Mouse (Mus musculus): Measurements from ENCODE around the gene Frat2. TPM values are rescaled to one million over a fixed set of nuclear protein-coding genes. Genes with fewer than 3 reads are reported as not detected.

The Frat2 gene
- polyA plus RNA-seq, 1 experiment from 2014 or later, result 3.3 TPM

GRCm38 (mm10) chr19:41832501-41833201, 15.3 kb downstream of the Frat2 start:
- no peak for ATAC-seq
- H3K36me3 ChIP-seq (replicated peaks; ENCODE audit: insufficient read depth, low read length), result no peaks in the 10 kb centered on the region
- H3K27ac ChIP-seq (ENCODE audit: low read depth), result no peak overlapping the region
- no peak for DNase-seq
- 66% methylated on average over 13 of the region's 13 CpGs for WGBS (ENCODE audit: insufficient replicate concordance)
- H3K27me3 ChIP-seq (ENCODE audit: insufficient read depth, low read length), result no peaks in the 10 kb centered on the region
- H3K9ac ChIP-seq (replicated peaks), result peak overlapping the region; percentile 61
- peak overlapping the region; percentile 99 for H3K4me2 ChIP-seq (ENCODE audit: low read depth, low read length)
- H3K9me3 ChIP-seq (ENCODE audit: low read length), result no peaks in the 10 kb centered on the region
- H3K4me3 ChIP-seq (ENCODE audit: low read depth, low read length), result peak overlapping the region; percentile 79
- TF ChIP-seq EP300 (IDR thresholded peaks at IDR 0.05; ENCODE audit: low read depth), result peak; percentile 59; the same call in 1 of the 2 replicates
- no peak for TF ChIP-seq CTCF (IDR thresholded peaks at IDR 0.05; ENCODE audit: low read depth)
- peaks cover 48% of the 10 kb centered on the region for H3K4me1 ChIP-seq (ENCODE audit: insufficient read depth)

- ATAC-seq (no peak), DNase-seq (peak; percentile 35)
- H3K27ac ChIP-seq (ENCODE audit: low read depth), result 0 out of 2 replicates have a peak overlapping the region, but pooled peaks have one; percentile 2
- no peaks in the 10 kb centered on the region for H3K9me3 ChIP-seq (ENCODE audit: low read length)
- peak overlapping the region; percentile 61 for H3K9ac ChIP-seq (replicated peaks)
- no peaks in the 10 kb centered on the region for H3K36me3 ChIP-seq (replicated peaks; ENCODE audit: insufficient read depth, low read length)
- H3K4me1 ChIP-seq (ENCODE audit: insufficient read depth), result peaks cover 40% of the 10 kb centered on the region
- no peaks in the 10 kb centered on the region for H3K27me3 ChIP-seq (ENCODE audit: insufficient read depth, low read length)
- peak overlapping the region; percentile 99 for H3K4me2 ChIP-seq (ENCODE audit: low read depth, low read length)
- H3K4me3 ChIP-seq (ENCODE audit: low read depth, low read length), result peak overlapping the region; percentile 79
- no peak for TF ChIP-seq EP300 (IDR thresholded peaks at IDR 0.05; ENCODE audit: low read depth)
- no peak for TF ChIP-seq CTCF (IDR thresholded peaks at IDR 0.05; ENCODE audit: low read depth)
- 12% methylated on average over 14 of the region's 14 CpGs for WGBS (ENCODE audit: insufficient replicate concordance)
These were observed 16.1 kb downstream of the Frat2 start for GRCm38 (mm10) chr19:41831718-41832391.

- H3K4me3 ChIP-seq (ENCODE audit: low read depth, low read length), result peak overlapping the region; percentile 79
- peaks cover 33% of the 10 kb centered on the region for H3K4me1 ChIP-seq (ENCODE audit: insufficient read depth)
- H3K27ac ChIP-seq (ENCODE audit: low read depth), result peak overlapping the region; percentile 91; the same call in 1 of the 2 replicates
- TF ChIP-seq CTCF (IDR thresholded peaks at IDR 0.05; ENCODE audit: low read depth) (no peak), EP300 (IDR thresholded peaks at IDR 0.05; ENCODE audit: low read depth) (no peak)
- ATAC-seq, result no peak
- 1% methylated on average over 19 of the region's 19 CpGs for WGBS (ENCODE audit: insufficient replicate concordance)
- H3K36me3 ChIP-seq (replicated peaks; ENCODE audit: insufficient read depth, low read length), result no peaks in the 10 kb centered on the region
- peak overlapping the region; percentile 61 for H3K9ac ChIP-seq (replicated peaks)
- H3K4me2 ChIP-seq (ENCODE audit: low read depth, low read length), result peak overlapping the region; percentile 99
- no peaks in the 10 kb centered on the region for H3K9me3 ChIP-seq (ENCODE audit: low read length)
- peak; percentile 43 for DNase-seq
- H3K27me3 ChIP-seq (ENCODE audit: insufficient read depth, low read length), result no peaks in the 10 kb centered on the region
These were observed 16.8 kb downstream of the Frat2 start for GRCm38 (mm10) chr19:41831101-41831570.

- no peaks in the 10 kb centered on the region for H3K27me3 ChIP-seq (ENCODE audit: insufficient read depth, low read length)
- 2% methylated on average over 87 of the region's 112 CpGs for WGBS (ENCODE audit: insufficient replicate concordance)
- H3K4me1 ChIP-seq (ENCODE audit: insufficient read depth), result peaks cover 26% of the 10 kb centered on the region
- H3K9ac ChIP-seq (replicated peaks), result peak overlapping the region; percentile 61
- TF ChIP-seq EP300 (IDR thresholded peaks at IDR 0.05; ENCODE audit: low read depth), result no peak
- TF ChIP-seq CTCF (IDR thresholded peaks at IDR 0.05; ENCODE audit: low read depth), result no peak
- peak overlapping the region; percentile 79 for H3K4me3 ChIP-seq (ENCODE audit: low read depth, low read length)
- peak; percentile 78 for DNase-seq
- peak overlapping the region; percentile 91 for H3K27ac ChIP-seq (ENCODE audit: low read depth)
- no peaks in the 10 kb centered on the region for H3K36me3 ChIP-seq (replicated peaks; ENCODE audit: insufficient read depth, low read length)
- H3K4me2 ChIP-seq (ENCODE audit: low read depth, low read length), result peak overlapping the region; percentile 99
- ATAC-seq, result peak; percentile 61
- H3K9me3 ChIP-seq (ENCODE audit: low read length), result no peaks in the 10 kb centered on the region
These were observed 17.6 kb downstream of the Frat2 start for GRCm38 (mm10) chr19:41830106-41831031.

GRCm38 (mm10) chr19:41829381-41830105, 18.4 kb downstream of the Frat2 start, which contains the start of gene Frat1:
Gene Frat1 (plus strand): TSS chr19:41829970.
- peak; percentile 90 for ATAC-seq
- WGBS (ENCODE audit: insufficient replicate concordance), result 1% methylated on average over 34 of the region's 39 CpGs
- peak; percentile 93 for DNase-seq
- H3K9ac ChIP-seq (replicated peaks), result peak within 1 kb of the TSS; percentile 61
- TF ChIP-seq CTCF (IDR thresholded peaks at IDR 0.05; ENCODE audit: low read depth) (0 out of 2 replicates have a peak, but pooled peaks have one; percentile 18), EP300 (IDR thresholded peaks at IDR 0.05; ENCODE audit: low read depth) (peak; percentile 42; the same call in 1 of the 2 replicates)
- peak within 1 kb of the TSS; percentile 99 for H3K4me2 ChIP-seq (ENCODE audit: low read depth, low read length)
- H3K27me3 ChIP-seq (ENCODE audit: insufficient read depth, low read length), result no peaks in the 10 kb centered on the region
- peak within 1 kb of the TSS; percentile 91 for H3K27ac ChIP-seq (ENCODE audit: low read depth)
- peaks cover 22% of the 10 kb centered on the region for H3K4me1 ChIP-seq (ENCODE audit: insufficient read depth)
- H3K9me3 ChIP-seq (ENCODE audit: low read length), result no peaks in the 10 kb centered on the region
- H3K4me3 ChIP-seq (ENCODE audit: low read depth, low read length), result peak within 1 kb of the TSS; percentile 79
- H3K36me3 ChIP-seq (replicated peaks; ENCODE audit: insufficient read depth, low read length), result no peaks in the 10 kb centered on the region
